Mouse (Mus musculus) forebrain, embryonic 10.5 days (tissue): ENCODE measurements around the gene Mrpl50. TPM values are rescaled to one million over a fixed set of nuclear protein-coding genes. Genes with fewer than 3 reads are reported as not detected.
"Not testable (repeated sequence)": the region's sequence is repeated elsewhere in the genome, so short reads cannot be mapped to it uniquely, and the experiment has no call there.

Experiments
- DNase-seq: peaks from one replicate; pipeline ENCODE4 v3.0.0-alpha.2; 2017; ENCODE audit warnings: low spot score; ENCODE audit errors: extremely low spot score
- H3K27ac ChIP-seq: fragments of 300-500 bp; sonication (generic); 2 replicates; pipeline ENCODE4 v1.5.1; 2016; ENCODE audit warnings: mild to moderate bottlenecking
- H3K27me3 ChIP-seq: fragments of 300-500 bp; sonication (generic); 2 replicates; pipeline ENCODE4 v1.6.1; 2016; ENCODE audit warnings: mild to moderate bottlenecking; ENCODE audit not compliant: poor library complexity, severe bottlenecking
- H3K36me3 ChIP-seq: fragments of 300-500 bp; sonication (generic); replicated peaks from 2 replicates; pipeline ENCODE4 v1.6.1; 2016; ENCODE audit warnings: mild to moderate bottlenecking, moderate library complexity
- H3K4me1 ChIP-seq: fragments of 300-500 bp; sonication (generic); 2 replicates; pipeline ENCODE4 v1.6.1; 2016
- H3K4me3 ChIP-seq: fragments of 300-500 bp; sonication (generic); 2 replicates; pipeline ENCODE4 v1.5.1; 2016; ENCODE audit warnings: mild to moderate bottlenecking, moderate library complexity
- H3K9me3 ChIP-seq: fragments of 300-500 bp; sonication (generic); 2 replicates; pipeline ENCODE4 v1.6.1; 2016; ENCODE audit warnings: mild to moderate bottlenecking, moderate library complexity
- WGBS: fragments of 180-500 bp; shearing (Covaris S2); methylation state at CpG from one replicate; pipeline ENCODE4 v1.1.7; 2016; 5-methylcytosine and 5-hydroxymethylcytosine counted together
- polyA plus RNA-seq: library from polyadenylated mRNA; unstranded; fragments of >200 nt; fragmentation: Nextera tagmentation; extraction: Ambion mirVana; gene quantifications from 2 replicates; pipeline ENCODE4 v1.2.1, GENCODE M21; 2016

The Mrpl50 gene
- polyA plus RNA-seq, 1 experiment from 2014 or later: 87.7 TPM

DNA sequence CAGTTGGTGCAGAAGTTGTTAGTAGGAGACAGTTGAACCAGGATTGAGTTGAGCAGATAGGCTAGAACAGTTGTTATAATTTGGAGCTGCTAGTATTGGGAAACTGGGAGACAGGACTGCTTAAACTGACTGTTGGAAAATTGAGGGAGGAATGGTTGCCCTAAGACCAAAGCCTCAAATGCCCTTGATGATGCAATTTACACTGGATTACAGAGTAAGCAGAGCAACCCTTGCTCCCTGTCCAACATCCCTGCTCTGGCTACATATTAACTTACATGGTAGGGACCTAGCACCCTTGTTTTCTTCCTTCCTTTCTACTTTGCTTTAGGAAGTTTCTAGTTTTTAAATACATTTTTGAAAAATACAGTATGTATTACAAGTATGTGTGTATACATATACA, 35.5 kb downstream of the Mrpl50 start:
- no peaks in the 10 kb centered on the region for H3K9me3 ChIP-seq
- H3K4me1 ChIP-seq: peaks cover 6% of the 10 kb centered on the region
- no peak overlapping the region for H3K27ac ChIP-seq

DNA sequence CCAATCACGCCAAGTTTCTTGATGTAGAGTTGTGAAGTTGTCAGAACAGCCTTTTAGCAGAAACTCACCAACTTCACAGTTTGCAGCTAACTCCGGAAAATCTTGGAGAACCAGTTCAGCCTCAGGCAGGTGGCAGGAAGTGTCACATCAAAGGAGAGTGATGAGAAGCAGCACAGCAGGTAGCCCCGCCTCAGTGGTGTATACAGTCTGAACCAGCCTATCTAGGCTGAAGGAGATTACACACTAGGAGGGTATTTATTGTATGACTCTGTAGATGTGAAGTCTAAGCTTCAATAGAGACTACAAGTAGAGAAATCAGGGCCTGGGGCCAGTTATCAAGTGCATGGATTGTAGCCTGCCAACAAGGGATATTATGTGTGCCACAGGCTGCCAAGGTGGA, 40.0 kb downstream of the Mrpl50 start:
- 60% methylated on average over 3 of the region's 3 CpGs for WGBS
- Histone ChIP-seq H3K27me3 (peaks cover 8% of the 10 kb centered on the region; the same call in 1 of the 2 replicates), H3K4me3 (no peak overlapping the region), H3K27ac (no peak overlapping the region), H3K9me3 (no peaks in the 10 kb centered on the region), H3K4me1 (peaks cover 22% of the 10 kb centered on the region), H3K36me3 (no peaks in the 10 kb centered on the region)
- DNase-seq: no peak

More for the DNA sequence above, 35.5 kb downstream of the Mrpl50 start:
- no peak overlapping the region for H3K4me3 ChIP-seq
- DNase-seq: no peak
- H3K27me3 ChIP-seq: peaks cover 7% of the 10 kb centered on the region; the same call in 1 of the 2 replicates
- H3K36me3 ChIP-seq: no peaks in the 10 kb centered on the region

DNA sequence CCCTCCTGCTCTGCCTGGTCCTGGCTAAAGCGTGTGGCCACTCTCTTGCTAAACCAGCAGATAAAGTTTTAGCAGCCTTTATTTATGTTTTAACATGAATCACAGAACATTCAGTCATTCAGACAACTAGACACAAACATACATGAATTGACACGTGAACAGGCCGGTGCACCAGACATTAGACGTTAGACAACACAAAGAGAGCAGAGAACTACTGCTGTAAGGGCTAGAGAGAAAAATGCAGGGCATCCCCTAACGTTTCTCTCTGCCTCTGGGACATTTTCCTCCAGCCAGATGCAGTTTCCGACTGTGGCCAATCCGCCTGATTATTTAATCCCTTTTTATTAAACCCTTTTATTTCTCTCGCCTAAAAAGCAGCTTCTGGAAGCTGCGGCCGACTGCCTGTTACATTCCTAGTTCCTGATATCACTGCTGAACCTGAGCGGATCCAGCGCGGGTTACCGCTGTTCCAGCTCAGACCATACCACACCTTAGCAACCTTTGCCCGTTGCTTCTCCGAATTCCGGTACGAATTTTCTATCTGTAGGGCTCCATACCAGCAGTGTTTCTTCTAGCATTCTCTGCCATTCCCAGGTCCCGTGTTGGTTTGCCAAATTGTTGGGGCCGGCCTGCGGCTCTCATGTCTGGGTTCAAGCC, 40.7 kb downstream of the Mrpl50 start:
- H3K4me1 ChIP-seq: peaks cover 22% of the 10 kb centered on the region
- no peak overlapping the region; the same call in 1 of the 2 replicates for H3K4me3 ChIP-seq
- H3K27me3 ChIP-seq: peaks cover 8% of the 10 kb centered on the region; the same call in 1 of the 2 replicates
- 25% methylated on average over 21 of the region's 21 CpGs for WGBS
- H3K36me3 ChIP-seq: no peaks in the 10 kb centered on the region
- H3K9me3 ChIP-seq: no peaks in the 10 kb centered on the region
- H3K27ac ChIP-seq: no peak overlapping the region
- peak; percentile 19 for DNase-seq

DNA sequence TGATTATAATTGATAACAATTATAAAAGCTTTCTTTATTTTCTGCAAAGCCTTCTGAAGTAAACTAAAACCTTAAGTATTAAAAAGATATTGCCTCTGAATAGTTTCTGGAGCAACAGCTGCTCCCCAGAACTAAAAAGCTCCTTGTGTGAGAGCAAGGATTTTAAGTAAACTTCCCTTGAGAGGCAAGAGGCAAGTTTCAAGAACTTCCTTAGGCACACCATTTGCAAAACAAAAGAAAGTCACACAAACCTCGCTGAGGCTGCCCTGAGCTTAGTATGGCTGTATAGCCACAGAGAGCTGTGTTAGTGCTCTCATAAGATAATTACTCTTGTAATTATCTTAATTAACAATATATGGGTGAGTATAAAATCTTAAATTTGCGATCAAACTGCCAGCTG, 41.9 kb downstream of the Mrpl50 start:
- H3K36me3 ChIP-seq, H3K27me3 ChIP-seq, H3K27ac ChIP-seq, H3K4me3 ChIP-seq, DNase-seq, H3K9me3 ChIP-seq: not testable (repeated sequence)
- WGBS: 17% methylated on average over 2 of the region's 2 CpGs
- H3K4me1 ChIP-seq: peaks cover 22% of the 10 kb centered on the region

DNA sequence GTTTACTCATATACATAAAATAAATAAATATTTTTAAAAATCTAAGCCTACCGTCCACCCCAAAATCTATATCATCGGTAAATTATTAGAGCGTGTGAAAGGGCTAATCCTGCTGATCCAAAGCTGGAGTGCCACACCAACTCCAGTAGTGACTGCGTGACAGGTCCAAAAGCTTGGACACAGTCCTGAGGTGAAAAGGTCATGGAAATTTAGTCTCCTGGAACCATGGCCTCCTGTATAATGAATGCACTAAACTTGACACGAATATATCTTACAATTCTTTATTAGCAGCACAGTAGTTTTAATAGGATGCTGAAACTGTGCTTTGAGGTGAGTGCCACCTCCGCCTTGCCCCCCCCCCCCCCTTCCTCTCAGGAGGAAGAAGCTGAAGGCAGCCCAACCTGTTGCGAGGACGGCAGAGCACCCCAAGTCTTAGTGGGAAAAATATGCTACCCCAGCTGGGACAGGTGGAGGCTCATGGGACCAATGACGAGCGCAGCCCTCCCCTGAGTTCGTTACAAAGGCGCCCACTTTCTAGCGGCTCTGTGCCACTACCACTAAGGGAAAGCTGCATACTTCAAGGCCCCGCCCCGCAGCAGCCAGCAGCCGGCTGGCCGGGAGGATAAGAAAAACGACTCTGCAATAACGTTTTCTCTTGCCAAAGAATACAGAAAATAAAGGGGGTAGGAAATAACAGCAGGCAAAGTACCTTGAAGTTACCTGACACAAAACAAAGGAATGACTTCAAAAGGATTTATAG, 42.6 kb downstream of the Mrpl50 start:
- Histone ChIP-seq H3K4me1 (peaks cover 25% of the 10 kb centered on the region), H3K27ac (0 out of 2 replicates have a peak overlapping the region, but pooled peaks have one; percentile 25), H3K9me3 (no peaks in the 10 kb centered on the region), H3K27me3 (peaks cover 8% of the 10 kb centered on the region; the same call in 1 of the 2 replicates), H3K36me3 (no peaks in the 10 kb centered on the region), H3K4me3 (peak overlapping the region; percentile 39)
- peak; percentile 21 for DNase-seq
- WGBS: 21% methylated on average over 19 of the region's 19 CpGs

DNA sequence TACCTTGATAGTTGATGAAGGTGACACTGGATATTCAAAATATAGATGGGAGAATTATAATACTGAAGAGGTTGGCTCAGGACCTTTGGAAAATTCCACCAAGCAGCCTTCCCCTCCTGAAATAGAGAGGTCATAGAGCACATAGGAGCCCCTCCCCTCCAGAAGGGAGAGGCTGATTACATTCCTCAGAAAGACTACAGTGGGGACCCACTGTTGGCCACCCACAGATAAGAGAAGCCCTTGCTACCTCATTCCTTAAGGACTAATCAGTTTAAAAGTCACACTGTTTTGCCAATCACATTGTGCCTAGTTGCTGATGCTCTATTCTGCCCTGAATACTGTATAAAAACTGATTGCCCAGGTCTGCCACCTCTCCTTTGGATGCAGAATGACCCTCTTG, 46.3 kb downstream of the Mrpl50 start:
- Histone ChIP-seq H3K9me3 (no peaks in the 10 kb centered on the region), H3K4me1 (peaks cover 15% of the 10 kb centered on the region)

DNA sequence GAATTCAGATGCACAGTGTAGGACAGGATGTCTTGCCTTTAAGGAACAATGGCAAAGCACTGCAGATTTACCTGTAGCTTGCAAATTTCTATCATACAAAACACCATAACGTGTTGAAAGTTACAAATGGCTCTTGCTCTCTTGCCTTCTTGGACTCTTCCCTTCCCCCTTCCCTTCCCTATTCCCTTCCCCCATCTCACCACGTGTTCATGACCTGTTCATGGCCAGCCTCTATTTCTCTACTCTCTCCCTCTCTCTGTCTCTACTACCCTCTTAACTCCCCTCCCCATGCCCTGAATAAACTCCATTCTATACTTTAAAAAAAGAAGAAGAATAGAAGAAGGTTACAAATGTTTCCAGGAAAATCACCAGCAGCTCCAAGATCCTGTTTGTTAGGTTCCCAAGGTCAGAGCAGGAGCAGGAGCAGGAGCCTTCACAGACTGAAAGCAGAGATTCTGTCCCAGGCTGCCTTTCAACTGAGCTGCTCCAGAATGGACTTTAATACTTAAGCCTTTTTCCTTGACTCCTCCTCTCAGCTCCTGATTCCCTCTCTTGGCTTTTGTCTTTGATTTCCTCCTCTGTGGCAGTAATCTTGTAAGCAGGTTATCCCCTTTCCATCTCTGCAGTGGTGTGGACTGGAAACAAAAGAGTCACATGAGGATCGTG, 47.3 kb downstream of the Mrpl50 start, which contains the start of gene Acnat1:
TSS of gene Acnat1 (minus strand) at position 478 of the 666 bp plus-strand sequence.
- Histone ChIP-seq H3K36me3 (no peaks in the 10 kb centered on the region), H3K4me1 (peaks cover 9% of the 10 kb centered on the region), H3K9me3 (no peaks in the 10 kb centered on the region), H3K4me3 (no peak within 1 kb of the TSS), H3K27me3 (no peaks in the 10 kb centered on the region), H3K27ac (no peak within 1 kb of the TSS)
- DNase-seq: no peak
- WGBS: 41% methylated on average over 3 of the region's 3 CpGs

More for the DNA sequence above, 46.3 kb downstream of the Mrpl50 start:
- Histone ChIP-seq H3K36me3 (no peaks in the 10 kb centered on the region), H3K27me3 (no peaks in the 10 kb centered on the region), H3K27ac (no peak overlapping the region), H3K4me3 (no peak overlapping the region)
- DNase-seq: no peak

DNA sequence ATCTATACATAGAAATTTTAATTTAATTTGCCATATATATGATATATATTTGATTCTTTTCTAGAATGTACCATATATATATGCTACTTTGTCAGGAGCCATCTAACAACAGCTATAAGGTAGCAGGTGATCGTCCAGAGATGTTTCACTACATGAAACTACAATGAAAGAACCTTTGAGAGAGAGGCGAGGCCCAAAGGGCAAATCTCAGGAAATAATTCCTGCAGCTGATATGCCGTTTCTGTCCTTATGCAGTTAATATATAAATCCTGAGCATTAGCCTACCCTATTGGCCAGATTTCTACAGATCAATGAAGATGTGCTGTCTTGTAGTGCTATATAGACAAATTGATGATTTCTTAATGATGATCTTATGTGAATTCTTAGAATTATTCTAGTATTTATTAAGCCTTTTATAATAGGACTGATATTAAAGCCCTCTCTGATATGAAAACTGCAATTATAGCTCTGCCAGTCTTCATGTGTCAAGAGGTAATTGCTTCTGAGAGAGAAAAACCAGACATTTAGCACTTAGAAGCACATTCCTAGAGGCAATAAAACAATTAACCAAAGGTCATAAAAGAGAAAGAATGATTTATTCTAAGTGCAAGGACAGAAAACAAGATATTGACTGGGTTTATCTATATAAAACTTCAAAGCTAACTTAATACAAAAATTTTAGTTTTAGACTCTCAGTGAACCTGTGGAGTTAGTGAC, 51.3 kb downstream of the Mrpl50 start:
- Histone ChIP-seq H3K4me1 (0 out of 2 replicates have a peak, but pooled peaks cover 3% of the 10 kb centered on the region), H3K4me3 (no peak overlapping the region), H3K36me3 (no peaks in the 10 kb centered on the region), H3K9me3 (peaks cover 8% of the 10 kb centered on the region), H3K27ac (no peak overlapping the region), H3K27me3 (no peaks in the 10 kb centered on the region)
- DNase-seq: no peak
- WGBS: 94% methylated on average over 3 of the region's 3 CpGs

DNA sequence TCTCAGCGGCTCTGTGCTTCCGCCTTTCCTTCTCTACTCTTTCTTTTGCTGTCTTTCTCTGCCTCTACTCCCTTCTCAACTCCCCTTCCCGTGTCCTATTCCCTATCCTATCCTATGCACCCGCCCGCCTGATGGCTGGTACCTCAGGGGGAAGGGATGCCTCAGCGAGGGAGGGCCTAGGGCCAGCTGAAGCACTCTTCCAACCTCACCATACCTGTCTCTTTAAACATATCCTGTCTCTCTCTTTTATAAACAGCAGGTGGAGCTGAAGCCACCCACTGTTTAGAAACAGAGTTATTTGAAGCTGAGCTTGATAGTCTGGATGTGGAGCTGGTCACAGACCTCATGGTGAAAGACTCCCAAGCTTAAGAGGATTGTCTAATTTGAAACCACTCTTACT, 53.5 kb downstream of the Mrpl50 start:
- Histone ChIP-seq H3K4me3 (no peak overlapping the region), H3K27me3 (no peaks in the 10 kb centered on the region), H3K27ac (no peak overlapping the region), H3K9me3 (peaks cover 8% of the 10 kb centered on the region), H3K36me3 (no peaks in the 10 kb centered on the region), H3K4me1 (no peaks in the 10 kb centered on the region)
- no peak for DNase-seq
- WGBS: 92% methylated on average over 6 of the region's 6 CpGs

Other genes with a start within 250 kb of the Mrpl50 start
- gene Acnat2, start 112.9 kb downstream of the Mrpl50 start, polyA plus RNA-seq: not detected in 2 replicates
- gene Acnat1, start 47.2 kb downstream of the Mrpl50 start, polyA plus RNA-seq: not detected in 2 replicates
- gene Baat, start 14.5 kb downstream of the Mrpl50 start, polyA plus RNA-seq: 0.24 and 0.36 TPM in 2 replicates
- gene Zfp189, start 83 bp upstream of the Mrpl50 start, polyA plus RNA-seq: 9.8 and 12.2 TPM in 2 replicates
- not detected in 2 replicates for gene Aldob, start 28.5 kb upstream of the Mrpl50 start, polyA plus RNA-seq
- 14.6 TPM in 2 replicates for gene Tmem246, start 76.8 kb upstream of the Mrpl50 start, polyA plus RNA-seq
- gene Rnf20, start 110.9 kb upstream of the Mrpl50 start, polyA plus RNA-seq: 49.5 and 51.0 TPM in 2 replicates
- gene Ppp3r2, start 160.9 kb upstream of the Mrpl50 start, polyA plus RNA-seq: not detected in 2 replicates